In genomic region chr6:115962439-115963085, GRCm38 (mm10) we compare ENCODE assay signal across 10 mouse cellular contexts. TPM values are rescaled to one million over a fixed set of nuclear protein-coding genes. Genes with fewer than 3 reads are reported as not detected.
A peak's percentile ranks its signal among the peaks of the same experiment; 100 is the strongest.
DNase-seq lines count a peak whose midpoint lies in the region; ATAC-seq and TF ChIP-seq lines count a peak whose summit lies in the region.
"Had no signal": no experiment of that assay in that cellular context is flagged by ENCODE, and none has a peak within 500 bp of the region (broad histone marks: within the 10 kb centered on the region; RNA-seq: fewer than 3 reads in every experiment).

No protein-coding gene starts in this region.

- no peak for ATAC-seq in heart, embryonic 11.5 days (replicated peaks; ENCODE audit: insufficient number of reproducible peaks, low FRiP score, low TSS enrichment)
- no peak for ATAC-seq in midbrain, embryonic 14.5 days (ENCODE audit: low FRiP score, low TSS enrichment)
- 0 out of 2 replicates have a peak, but pooled peaks have one; percentile 18 for ATAC-seq in neural tube, embryonic 12.5 days (ENCODE audit: low FRiP score, low read depth)

- intact Hi-C loops in heart, adult 2 months (cut with DNase I) = loop anchor here (2.0 to 5.0 kb wide), 2 partner anchors 42 to 60 kb away; no protein-coding TSS in a partner anchor

- no peak overlapping the region for H3K4me3 ChIP-seq in heart, adult 2 months
- no peak overlapping the region for H3K4me3 ChIP-seq in heart, embryonic 11.5 days (ENCODE audit: low read depth, low read length)
- no peak overlapping the region for H3K4me3 ChIP-seq in midbrain, embryonic 10.5 days
- no peak overlapping the region for H3K4me3 ChIP-seq in midbrain, embryonic 14.5 days (replicated peaks; ENCODE audit: low read depth, low read length)
- H3K4me3 ChIP-seq in neural tube, embryonic 12.5 days = no peak overlapping the region

- H3K9me3 ChIP-seq in heart, embryonic 11.5 days (replicated peaks; ENCODE audit: control insufficient read depth, low read length) = no peaks in the 10 kb centered on the region
- H3K9me3 ChIP-seq in midbrain, embryonic 10.5 days (replicated peaks) = no peaks in the 10 kb centered on the region
- H3K9me3 ChIP-seq in midbrain, embryonic 14.5 days (ENCODE audit: control insufficient read depth, low read length) = no peaks in the 10 kb centered on the region
- H3K9me3 ChIP-seq in neural tube, embryonic 12.5 days = no peaks in the 10 kb centered on the region

- H3K36me3 ChIP-seq in heart, adult 2 months (ENCODE audit: control insufficient read depth, insufficient read depth, low read length) = peaks cover 17% of the 10 kb centered on the region
- H3K36me3 ChIP-seq in heart, embryonic 11.5 days (ENCODE audit: control insufficient read depth, insufficient read depth, low read length) = peaks cover 3% of the 10 kb centered on the region; the same call in 1 of the 2 replicates
- H3K36me3 ChIP-seq in midbrain, embryonic 10.5 days = no peaks in the 10 kb centered on the region
- no peaks in the 10 kb centered on the region for H3K36me3 ChIP-seq in midbrain, embryonic 14.5 days (ENCODE audit: control insufficient read depth, insufficient read depth, low read length)
- H3K36me3 ChIP-seq in neural tube, embryonic 12.5 days = no peaks in the 10 kb centered on the region

- H3K79me2 ChIP-seq in heart, adult 2 months (replicated peaks; ENCODE audit: control insufficient read depth, insufficient read depth, low read length) = no peaks in the 10 kb centered on the region

- peak; percentile 61 for TF ChIP-seq CTCF in heart, adult 2 months (IDR thresholded peaks at IDR 0.05)

- TF ChIP-seq EP300 in heart, adult 2 months (IDR thresholded peaks at IDR 0.05; ENCODE audit: insufficient read depth, low read depth, low read length) = peak; percentile 94

- DNase-seq in heart, adult 2 months = peak in 1 of 2 experiments; percentile 54
- DNase-seq in midbrain, embryonic 10.5 days (ENCODE audit: low spot score) = peak; percentile 64
- DNase-seq in midbrain, embryonic 14.5 days = no peak
- DNase-seq in embryo, embryonic 10.5 days (ENCODE audit: low spot score) = peak; percentile 70
- DNase-seq in layer of hippocampus, adult 8-10 months (ENCODE audit: low spot score in 2 of 2) = no peak
- no peak for DNase-seq in thymus, postnatal 10 days (ENCODE audit: low spot score in 2 of 2)
- DNase-seq: right cerebral cortex, postnatal 14 days had no signal

- peak overlapping the region; percentile 78 for H3K27ac ChIP-seq in heart, adult 2 months
- no peak overlapping the region for H3K27ac ChIP-seq in heart, embryonic 11.5 days (ENCODE audit: low read depth, low read length)
- H3K27ac ChIP-seq in midbrain, embryonic 10.5 days (replicated peaks) = no peak overlapping the region
- no peak overlapping the region for H3K27ac ChIP-seq in midbrain, embryonic 14.5 days (replicated peaks; ENCODE audit: low read depth, low read length)
- H3K27ac ChIP-seq in neural tube, embryonic 12.5 days = no peak overlapping the region

- peaks cover 35% of the 10 kb centered on the region for H3K4me1 ChIP-seq in heart, adult 2 months (ENCODE audit: control insufficient read depth, insufficient read depth, low read length)
- H3K4me1 ChIP-seq in heart, embryonic 11.5 days (ENCODE audit: control insufficient read depth, insufficient read depth, low read length) = peaks cover 5% of the 10 kb centered on the region
- peaks cover 23% of the 10 kb centered on the region for H3K4me1 ChIP-seq in midbrain, embryonic 10.5 days
- no peaks in the 10 kb centered on the region for H3K4me1 ChIP-seq in midbrain, embryonic 14.5 days (ENCODE audit: control insufficient read depth, insufficient read depth, low read length)
- H3K4me1 ChIP-seq in neural tube, embryonic 12.5 days = peaks cover 6% of the 10 kb centered on the region

- no peaks in the 10 kb centered on the region for H3K27me3 ChIP-seq in heart, adult 2 months (ENCODE audit: control insufficient read depth, insufficient read depth, low read length)
- no peaks in the 10 kb centered on the region for H3K27me3 ChIP-seq in heart, embryonic 11.5 days (ENCODE audit: control insufficient read depth, insufficient read depth, low read length)
- H3K27me3 ChIP-seq in midbrain, embryonic 10.5 days (ENCODE audit: low read depth, poor library complexity, severe bottlenecking) = peaks cover 18% of the 10 kb centered on the region; the same call in 1 of the 2 replicates
- H3K27me3 ChIP-seq in midbrain, embryonic 14.5 days (ENCODE audit: control insufficient read depth, insufficient read depth, low read length) = no peaks in the 10 kb centered on the region
- H3K27me3 ChIP-seq in neural tube, embryonic 12.5 days (replicated peaks) = no peaks in the 10 kb centered on the region

- H3K9ac ChIP-seq in heart, adult 2 months (ENCODE audit: low read depth, low read length) = peak overlapping the region; percentile 1
- no peak overlapping the region for H3K9ac ChIP-seq in heart, embryonic 11.5 days (ENCODE audit: low read depth, low read length)
- no peak overlapping the region for H3K9ac ChIP-seq in midbrain, embryonic 14.5 days (replicated peaks; ENCODE audit: low read length)
- no peak overlapping the region for H3K9ac ChIP-seq in neural tube, embryonic 12.5 days

- 43% methylated on average over 23 of the region's 23 CpGs for WGBS in heart, adult 2 months
- 49% methylated on average over 23 of the region's 23 CpGs for WGBS in heart, embryonic 11.5 days (ENCODE audit: insufficient replicate concordance)
- 42% methylated on average over 23 of the region's 23 CpGs for WGBS in midbrain, embryonic 10.5 days
- WGBS in midbrain, embryonic 14.5 days = 31% methylated on average over 23 of the region's 23 CpGs
- 42% methylated on average over 23 of the region's 23 CpGs for WGBS in neural tube, embryonic 12.5 days

- TF ChIP-seq POLR2A in heart, adult 2 months (IDR thresholded peaks at IDR 0.05; ENCODE audit: insufficient read depth, low read depth, low read length) = no peak

- H3K4me2 ChIP-seq in heart, embryonic 11.5 days = no peak overlapping the region
- H3K4me2 ChIP-seq in midbrain, embryonic 14.5 days (ENCODE audit: low read length) = no peak overlapping the region
- no peak overlapping the region for H3K4me2 ChIP-seq in neural tube, embryonic 12.5 days (replicated peaks)

RNA-seq across cellular contexts. Expression of gene H1foo, which starts 17.8 kb away (rescaled TPM):
- total RNA-seq in heart, adult 2 months (2021) = not detected
- not detected in 2 replicates for polyA plus RNA-seq in heart, adult 2 months (2012; rRNA removed)
- not detected in 2 replicates for polyA plus RNA-seq in heart, embryonic 11.5 days (2014; fragmentation: Nextera tagmentation; extraction: Ambion mirVana)
- polyA plus RNA-seq in midbrain, embryonic 10.5 days (2016; fragmentation: Nextera tagmentation; extraction: Ambion mirVana) = not detected in 2 replicates
- not detected in 2 replicates for polyA plus RNA-seq in midbrain, embryonic 14.5 days (2014; fragmentation: Nextera tagmentation; extraction: Ambion mirVana)
- not detected in 2 replicates for polyA plus RNA-seq in neural tube, embryonic 12.5 days (2016; fragmentation: Nextera tagmentation; extraction: Ambion mirVana)
- total RNA-seq in layer of hippocampus, adult 8-10 months (2022) = not detected
- total RNA-seq: layer of hippocampus, adult 18-20 months had no signal

RNA-seq across cellular contexts. Expression of gene Rho, which starts 31.0 kb away (rescaled TPM):
- total RNA-seq in heart, adult 2 months (2021) = under 1 TPM in 1 of 2 experiments, not detected in 1; 0.23 TPM
- 0.44 and 1.3 TPM in 2 replicates for polyA plus RNA-seq in heart, adult 2 months (2012; rRNA removed)
- polyA plus RNA-seq in heart, embryonic 11.5 days (2014; fragmentation: Nextera tagmentation; extraction: Ambion mirVana) = 0.04 and 0.16 TPM in 2 replicates
- polyA plus RNA-seq in midbrain, embryonic 10.5 days (2016; fragmentation: Nextera tagmentation; extraction: Ambion mirVana) = 0.17 and 0.20 TPM in 2 replicates
- polyA plus RNA-seq in midbrain, embryonic 14.5 days (2014; fragmentation: Nextera tagmentation; extraction: Ambion mirVana) = 0.07 and 0.59 TPM in 2 replicates
- 0.69 and 1.1 TPM in 2 replicates for polyA plus RNA-seq in neural tube, embryonic 12.5 days (2016; fragmentation: Nextera tagmentation; extraction: Ambion mirVana)
- total RNA-seq in layer of hippocampus, adult 8-10 months (2022) = 1 to 10 TPM in 1 of 4 experiments, under 1 TPM in 3; 0.45 to 1.7 (median 0.72) TPM

RNA-seq across cellular contexts. Expression of gene Plxnd1, which starts 32.2 kb away (rescaled TPM):
- total RNA-seq in heart, adult 2 months (2021) = 10 to 100 TPM; 58.8 to 90.6 TPM
- 79.9 and 102 TPM in 2 replicates for polyA plus RNA-seq in heart, adult 2 months (2012; rRNA removed)
- 56.1 and 60.0 TPM in 2 replicates for polyA plus RNA-seq in heart, embryonic 11.5 days (2014; fragmentation: Nextera tagmentation; extraction: Ambion mirVana)
- polyA plus RNA-seq in midbrain, embryonic 10.5 days (2016; fragmentation: Nextera tagmentation; extraction: Ambion mirVana) = 18.1 and 18.9 TPM in 2 replicates
- polyA plus RNA-seq in midbrain, embryonic 14.5 days (2014; fragmentation: Nextera tagmentation; extraction: Ambion mirVana) = 3.9 and 9.0 TPM in 2 replicates
- polyA plus RNA-seq in neural tube, embryonic 12.5 days (2016; fragmentation: Nextera tagmentation; extraction: Ambion mirVana) = 20.0 and 28.0 TPM in 2 replicates
- 10 to 100 TPM; 17.9 to 35.6 (median 31.1) TPM for total RNA-seq in layer of hippocampus, adult 8-10 months (2022)

Comparison
In these comparisons a context has a peak if more than half of its experiments do, and no peak if none do; other contexts are left out.
1. DNase-seq: peak in midbrain, embryonic 10.5 days (single experiment) and embryo, embryonic 10.5 days (single experiment); none in midbrain, embryonic 14.5 days (single experiment), layer of hippocampus, adult 8-10 months (0 of 2) and thymus, postnatal 10 days (0 of 2).